Mouse (Mus musculus): ENCODE measurements around the gene Syn3. TPM values are rescaled to one million over a fixed set of nuclear protein-coding genes. Genes with fewer than 3 reads are reported as not detected.
A peak's percentile ranks its signal among the peaks of the same experiment; 100 is the strongest.
"Not testable (repeated sequence)": the region's sequence is repeated elsewhere in the genome, so short reads cannot be mapped to it uniquely, and the experiment has no call there.

The Syn3 gene
- polyA plus RNA-seq, 1 experiment from 2014 or later = 4.0 TPM

DNA sequence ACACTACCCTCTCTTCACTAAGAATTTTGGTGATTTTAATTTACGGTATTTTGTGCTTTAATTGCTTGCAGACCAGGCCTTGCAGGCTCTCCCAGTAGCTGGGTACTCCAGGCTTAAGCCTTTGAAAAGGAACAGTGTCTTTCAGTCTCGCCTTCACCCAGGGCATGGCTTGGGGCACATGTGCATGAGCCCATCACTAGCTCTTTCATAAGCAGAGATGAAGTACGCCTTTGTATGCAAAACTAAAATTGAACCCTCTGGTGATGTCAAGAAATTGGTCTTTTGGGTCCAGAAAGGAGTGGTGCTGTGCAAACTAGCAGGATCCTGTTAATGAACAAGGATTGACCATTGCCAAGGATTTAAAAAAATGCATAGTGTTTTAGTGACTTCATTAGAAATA lies 466.2 kb downstream of the Syn3 start:
- ATAC-seq (ENCODE audit: insufficient read depth, low FRiP score) = peak; percentile 48; the same call in 1 of the 2 replicates
- WGBS = 79% methylated on average over 3 of the region's 3 CpGs
- Histone ChIP-seq H3K36me3 (ENCODE audit: control insufficient read depth, insufficient read depth, low read length) (peaks cover 12% of the 10 kb centered on the region), H3K4me1 (ENCODE audit: control insufficient read depth, insufficient read depth, low read length) (peaks cover 6% of the 10 kb centered on the region), H3K27ac (ENCODE audit: low read length) (no peak overlapping the region), H3K4me3 (replicated peaks; ENCODE audit: low read length) (no peak overlapping the region), H3K9ac (ENCODE audit: low read length) (no peak overlapping the region), H3K4me2 (ENCODE audit: low read depth, low read length) (no peak overlapping the region), H3K27me3 (ENCODE audit: control insufficient read depth, insufficient read depth, low read length) (no peaks in the 10 kb centered on the region), H3K9me3 (replicated peaks; ENCODE audit: control insufficient read depth, low read length) (no peaks in the 10 kb centered on the region)

DNA sequence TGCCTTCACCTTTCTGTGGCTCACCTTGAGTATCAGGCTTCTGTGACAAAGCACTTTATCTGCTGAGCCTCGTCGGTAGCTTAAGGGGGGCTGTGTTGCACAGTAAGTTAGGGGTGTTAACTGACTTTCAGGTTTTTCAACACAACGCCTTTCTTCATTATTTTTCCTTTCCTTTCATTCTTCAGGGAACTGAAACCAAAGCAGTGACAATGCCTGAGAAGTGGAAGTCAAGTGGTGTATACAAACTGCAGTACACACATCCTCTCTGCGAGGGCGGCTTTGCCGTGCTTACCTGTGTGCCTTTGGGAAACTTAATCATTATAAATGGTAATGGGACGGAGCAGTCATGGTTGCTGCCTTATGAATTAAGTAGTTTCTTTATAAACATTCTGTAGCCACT lies 468.0 kb downstream of the Syn3 start:
- H3K27me3 ChIP-seq (ENCODE audit: control insufficient read depth, insufficient read depth, low read length) = no peaks in the 10 kb centered on the region
- H3K27ac ChIP-seq (ENCODE audit: low read length) = no peak overlapping the region
- no peak overlapping the region for H3K9ac ChIP-seq (ENCODE audit: low read length)
- H3K4me2 ChIP-seq (ENCODE audit: low read depth, low read length) = no peak overlapping the region
- H3K9me3 ChIP-seq (replicated peaks; ENCODE audit: control insufficient read depth, low read length) = no peaks in the 10 kb centered on the region
- H3K4me3 ChIP-seq (replicated peaks; ENCODE audit: low read length) = no peak overlapping the region
- H3K4me1 ChIP-seq (ENCODE audit: control insufficient read depth, insufficient read depth, low read length) = peaks cover 6% of the 10 kb centered on the region
- peaks cover 12% of the 10 kb centered on the region for H3K36me3 ChIP-seq (ENCODE audit: control insufficient read depth, insufficient read depth, low read length)
- 73% methylated on average over 7 of the region's 7 CpGs for WGBS
- no peak for ATAC-seq (ENCODE audit: insufficient read depth, low FRiP score)

DNA sequence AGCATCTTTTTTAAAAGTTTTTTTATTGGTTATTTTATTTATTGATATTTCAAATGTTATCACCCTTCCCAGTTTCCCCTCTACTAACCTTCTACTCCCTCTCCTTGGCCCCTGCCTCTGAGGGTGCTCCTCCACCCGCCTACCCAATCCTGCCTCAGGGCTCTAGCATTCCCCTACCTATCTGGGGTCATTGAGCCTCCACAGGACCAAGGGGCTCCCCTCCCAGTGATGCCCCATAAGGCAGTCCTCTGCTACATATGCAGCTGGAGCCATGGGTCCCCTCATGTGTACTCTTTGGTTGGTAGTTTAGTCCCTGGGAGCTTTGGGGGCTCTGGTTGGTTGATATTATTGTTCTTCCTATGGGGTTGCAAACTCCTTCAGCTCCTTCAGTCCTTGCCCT lies 471.9 kb downstream of the Syn3 start:
- not testable (repeated sequence) for H3K4me2 ChIP-seq (ENCODE audit: low read depth, low read length); H3K4me1 ChIP-seq (ENCODE audit: control insufficient read depth, insufficient read depth, low read length); H3K9ac ChIP-seq (ENCODE audit: low read length); H3K4me3 ChIP-seq (replicated peaks; ENCODE audit: low read length); H3K27me3 ChIP-seq (ENCODE audit: control insufficient read depth, insufficient read depth, low read length); H3K9me3 ChIP-seq (replicated peaks; ENCODE audit: control insufficient read depth, low read length); H3K36me3 ChIP-seq (ENCODE audit: control insufficient read depth, insufficient read depth, low read length); H3K27ac ChIP-seq (ENCODE audit: low read length); ATAC-seq (ENCODE audit: insufficient read depth, low FRiP score)
- WGBS = 76% methylated on average over 1 of the region's 1 CpGs

DNA sequence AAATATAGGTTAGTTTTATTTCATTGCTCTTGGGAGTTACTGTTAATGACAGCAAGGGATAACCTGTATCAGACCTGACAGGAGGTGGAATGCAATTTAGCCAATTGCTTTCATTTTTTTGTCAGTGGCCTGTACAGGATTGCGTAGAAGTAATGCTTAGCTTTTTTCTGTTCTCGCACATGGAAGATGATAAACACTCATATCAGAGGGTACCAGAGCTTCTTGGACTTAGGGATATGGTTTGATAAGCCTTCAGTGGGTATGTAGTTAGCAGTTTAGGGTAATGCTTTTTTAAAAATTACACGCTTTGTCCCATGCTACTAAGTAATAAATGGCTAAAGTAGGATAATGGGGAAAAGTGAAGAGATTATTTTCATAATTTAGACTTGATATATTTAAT lies 472.3 kb downstream of the Syn3 start:
- Histone ChIP-seq H3K4me1 (ENCODE audit: control insufficient read depth, insufficient read depth, low read length) (peaks cover 2% of the 10 kb centered on the region; the same call in 1 of the 2 replicates), H3K9ac (ENCODE audit: low read length) (no peak overlapping the region), H3K27ac (ENCODE audit: low read length) (no peak overlapping the region), H3K4me3 (replicated peaks; ENCODE audit: low read length) (no peak overlapping the region), H3K36me3 (ENCODE audit: control insufficient read depth, insufficient read depth, low read length) (peaks cover 9% of the 10 kb centered on the region), H3K4me2 (ENCODE audit: low read depth, low read length) (no peak overlapping the region), H3K9me3 (replicated peaks; ENCODE audit: control insufficient read depth, low read length) (no peaks in the 10 kb centered on the region), H3K27me3 (ENCODE audit: control insufficient read depth, insufficient read depth, low read length) (no peaks in the 10 kb centered on the region)
- 85% methylated on average over 3 of the region's 3 CpGs for WGBS
- no peak; the same call in 1 of the 2 replicates for ATAC-seq (ENCODE audit: insufficient read depth, low FRiP score)

DNA sequence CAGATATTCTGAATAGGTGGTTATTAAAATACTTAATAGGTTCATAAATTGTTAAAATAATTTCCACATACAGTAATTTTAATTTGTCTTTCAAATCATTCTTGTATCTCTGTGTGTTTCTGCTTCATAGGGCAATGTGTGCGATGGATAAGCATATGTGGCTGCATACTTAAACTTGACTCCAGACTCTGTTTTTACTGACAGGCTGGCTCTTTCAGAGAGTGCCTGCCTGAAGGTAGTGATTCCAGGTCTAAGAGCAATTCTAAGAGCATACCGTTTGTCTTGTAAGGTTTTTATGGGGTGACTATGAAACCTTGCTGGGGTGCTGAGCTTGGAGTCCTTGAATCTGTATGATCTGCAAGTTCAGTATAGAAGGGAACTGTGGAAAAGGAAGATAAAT lies 472.8 kb downstream of the Syn3 start:
- H3K4me3 ChIP-seq (replicated peaks; ENCODE audit: low read length) = no peak overlapping the region

DNA sequence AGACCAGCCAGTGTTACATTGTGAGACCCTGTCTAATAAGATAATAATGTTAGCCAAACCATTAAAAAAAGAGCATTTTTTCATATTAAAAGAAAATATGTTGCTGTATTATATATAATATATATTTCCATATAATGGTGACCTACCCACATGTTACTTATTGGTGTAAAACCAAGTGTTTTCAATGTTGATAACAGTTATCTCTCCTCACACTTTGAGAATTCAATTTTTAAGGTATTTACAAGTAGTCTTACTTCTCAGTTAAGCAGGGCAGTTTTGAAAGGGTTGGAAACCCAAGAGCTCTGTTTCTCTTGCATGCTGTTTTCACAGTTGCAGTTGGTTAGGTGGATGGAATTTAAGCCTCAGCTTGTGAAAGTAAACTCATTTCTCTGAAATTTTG lies 475.5 kb downstream of the Syn3 start:
- Histone ChIP-seq H3K9me3 (replicated peaks; ENCODE audit: control insufficient read depth, low read length) (no peaks in the 10 kb centered on the region), H3K27me3 (ENCODE audit: control insufficient read depth, insufficient read depth, low read length) (no peaks in the 10 kb centered on the region), H3K4me1 (ENCODE audit: control insufficient read depth, insufficient read depth, low read length) (peaks cover 2% of the 10 kb centered on the region; the same call in 1 of the 2 replicates), H3K36me3 (ENCODE audit: control insufficient read depth, insufficient read depth, low read length) (no peaks in the 10 kb centered on the region), H3K27ac (ENCODE audit: low read length) (no peak overlapping the region), H3K4me3 (replicated peaks; ENCODE audit: low read length) (peak overlapping the region; percentile 95), H3K9ac (ENCODE audit: low read length) (0 out of 2 replicates have a peak overlapping the region, but pooled peaks have one; percentile 39), H3K4me2 (ENCODE audit: low read depth, low read length) (peak overlapping the region; percentile 68)
- ATAC-seq (ENCODE audit: insufficient read depth, low FRiP score) = no peak

More for the DNA sequence above, 472.8 kb downstream of the Syn3 start:
- Histone ChIP-seq H3K27ac (ENCODE audit: low read length) (no peak overlapping the region), H3K4me1 (ENCODE audit: control insufficient read depth, insufficient read depth, low read length) (peaks cover 2% of the 10 kb centered on the region; the same call in 1 of the 2 replicates), H3K4me2 (ENCODE audit: low read depth, low read length) (no peak overlapping the region), H3K9ac (ENCODE audit: low read length) (no peak overlapping the region), H3K9me3 (replicated peaks; ENCODE audit: control insufficient read depth, low read length) (no peaks in the 10 kb centered on the region), H3K27me3 (ENCODE audit: control insufficient read depth, insufficient read depth, low read length) (no peaks in the 10 kb centered on the region), H3K36me3 (ENCODE audit: control insufficient read depth, insufficient read depth, low read length) (peaks cover 9% of the 10 kb centered on the region)
- ATAC-seq (ENCODE audit: insufficient read depth, low FRiP score) = no peak
- WGBS = 95% methylated on average over 2 of the region's 2 CpGs

DNA sequence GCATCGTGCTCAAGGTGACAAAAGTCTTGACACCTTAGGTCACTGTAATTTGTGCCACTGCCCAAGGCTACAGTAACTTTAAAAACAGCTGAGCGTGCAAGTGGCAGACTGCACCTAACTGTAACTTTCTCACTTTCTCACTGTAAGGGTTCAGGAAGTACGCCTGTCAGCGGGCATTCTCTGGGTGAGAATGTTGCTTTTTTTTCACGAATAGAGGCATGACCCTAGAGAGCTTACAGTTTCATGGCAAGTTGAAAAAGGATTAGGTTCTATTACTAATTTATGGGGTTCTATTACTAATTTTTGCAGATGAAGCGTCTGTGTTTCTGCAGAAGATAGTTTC lies 476.3 kb downstream of the Syn3 start:
- H3K4me3 ChIP-seq (replicated peaks; ENCODE audit: low read length) = peak overlapping the region; percentile 95
- H3K27me3 ChIP-seq (ENCODE audit: control insufficient read depth, insufficient read depth, low read length) = no peaks in the 10 kb centered on the region
- no peaks in the 10 kb centered on the region for H3K36me3 ChIP-seq (ENCODE audit: control insufficient read depth, insufficient read depth, low read length)
- H3K4me2 ChIP-seq (ENCODE audit: low read depth, low read length) = peak overlapping the region; percentile 68
- peak overlapping the region; percentile 95 for H3K27ac ChIP-seq (ENCODE audit: low read length)
- H3K9me3 ChIP-seq (replicated peaks; ENCODE audit: control insufficient read depth, low read length) = no peaks in the 10 kb centered on the region
- peaks cover 2% of the 10 kb centered on the region; the same call in 1 of the 2 replicates for H3K4me1 ChIP-seq (ENCODE audit: control insufficient read depth, insufficient read depth, low read length)
- ATAC-seq (ENCODE audit: insufficient read depth, low FRiP score) = no peak
- peak overlapping the region; percentile 94 for H3K9ac ChIP-seq (ENCODE audit: low read length)
- WGBS = 3% methylated on average over 6 of the region's 6 CpGs

DNA sequence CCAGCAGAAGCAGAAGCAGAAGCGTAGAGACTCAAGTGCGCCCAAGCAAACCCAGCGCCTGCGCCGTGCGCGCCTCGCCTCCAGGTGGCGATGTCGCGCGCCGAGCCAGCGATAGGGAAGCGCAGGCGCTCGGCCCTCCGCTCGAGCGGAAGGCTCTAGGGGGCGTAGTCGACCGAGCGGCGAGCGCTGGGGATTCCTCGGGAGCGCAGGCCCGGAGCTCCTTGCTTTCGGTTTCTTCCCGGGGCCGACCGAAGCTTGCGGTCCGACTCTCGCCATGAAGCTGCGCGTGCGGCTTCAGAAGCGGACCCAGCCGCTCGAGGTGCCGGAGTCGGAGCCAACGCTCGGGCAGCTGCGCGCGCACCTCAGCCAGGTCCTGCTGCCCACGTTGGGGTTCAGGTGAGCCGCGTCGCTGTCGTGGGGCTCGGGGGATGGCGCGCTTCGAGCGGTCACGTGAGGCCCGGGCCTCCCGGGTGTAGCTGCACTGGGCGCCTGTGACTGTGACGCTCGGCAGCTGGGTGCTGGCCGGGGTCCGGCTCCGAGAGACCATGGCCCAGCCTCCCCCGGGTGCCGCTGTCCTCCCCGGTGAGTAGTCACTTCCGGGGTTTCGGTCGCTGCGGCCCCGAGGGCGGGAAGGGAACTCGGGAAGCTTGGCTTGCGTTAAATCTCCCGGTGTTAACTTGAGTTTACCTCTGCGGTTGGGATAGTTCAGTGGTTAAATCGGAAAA lies 476.8 kb downstream of the Syn3 start, which contains the start of gene Fbxo7:
Fbxo7 (plus strand) TSS at position 224 of the 725 bp plus-strand sequence.
- peaks cover 2% of the 10 kb centered on the region; the same call in 1 of the 2 replicates for H3K4me1 ChIP-seq (ENCODE audit: control insufficient read depth, insufficient read depth, low read length)
- ATAC-seq (ENCODE audit: insufficient read depth, low FRiP score) = peak; percentile 95
- no peaks in the 10 kb centered on the region for H3K27me3 ChIP-seq (ENCODE audit: control insufficient read depth, insufficient read depth, low read length)
- H3K4me2 ChIP-seq (ENCODE audit: low read depth, low read length) = peak within 1 kb of the TSS; percentile 68
- no peaks in the 10 kb centered on the region for H3K9me3 ChIP-seq (replicated peaks; ENCODE audit: control insufficient read depth, low read length)
- no peaks in the 10 kb centered on the region for H3K36me3 ChIP-seq (ENCODE audit: control insufficient read depth, insufficient read depth, low read length)
- peak within 1 kb of the TSS; percentile 95 for H3K4me3 ChIP-seq (replicated peaks; ENCODE audit: low read length)
- H3K9ac ChIP-seq (ENCODE audit: low read length) = peak within 1 kb of the TSS; percentile 94
- peak within 1 kb of the TSS; percentile 95 for H3K27ac ChIP-seq (ENCODE audit: low read length)
- under 1% methylated on average over 82 of the region's 82 CpGs for WGBS

- H3K36me3 ChIP-seq (ENCODE audit: control insufficient read depth, insufficient read depth, low read length) = no peaks in the 10 kb centered on the region
- peak overlapping the region; percentile 54 for H3K4me2 ChIP-seq (ENCODE audit: low read depth, low read length)
- H3K9me3 ChIP-seq (replicated peaks; ENCODE audit: control insufficient read depth, low read length) = no peaks in the 10 kb centered on the region
- H3K27me3 ChIP-seq (ENCODE audit: control insufficient read depth, insufficient read depth, low read length) = no peaks in the 10 kb centered on the region
- 1% methylated on average over 3 of the region's 3 CpGs for WGBS
- ATAC-seq (ENCODE audit: insufficient read depth, low FRiP score) = peak; percentile 48
- no peak overlapping the region for H3K27ac ChIP-seq (ENCODE audit: low read length)
- H3K9ac ChIP-seq (ENCODE audit: low read length) = peak overlapping the region; percentile 62
- H3K4me1 ChIP-seq (ENCODE audit: control insufficient read depth, insufficient read depth, low read length) = peaks cover 2% of the 10 kb centered on the region; the same call in 1 of the 2 replicates
- peak overlapping the region; percentile 95 for H3K4me3 ChIP-seq (replicated peaks; ENCODE audit: low read length)
Observed at GRCm38 (mm10) chr10:86021408-86021748, 477.3 kb downstream of the Syn3 start.

Measured in stomach, embryonic 16.5 days (tissue).